Mouse (Mus musculus): ENCODE results near the gene Slc29a1.

DNA sequence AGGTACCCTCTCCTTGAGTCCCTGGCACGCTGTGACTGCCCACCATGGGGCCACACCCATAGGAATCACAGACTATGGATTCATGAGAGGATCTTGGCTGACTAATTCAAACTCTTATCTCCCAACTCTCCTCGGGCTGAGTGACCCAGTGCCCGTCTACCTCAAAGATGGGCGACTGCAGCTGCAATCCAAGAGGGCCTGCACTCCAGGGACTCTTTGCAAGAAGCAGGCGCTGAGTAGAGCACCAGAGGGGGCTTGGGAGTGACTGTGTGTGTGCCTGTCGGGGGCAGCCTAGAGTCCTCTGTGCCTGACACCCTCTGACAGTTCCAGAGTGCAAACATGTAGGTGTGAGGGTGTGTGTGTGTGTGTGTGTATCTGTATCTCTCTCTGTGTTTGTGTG is 57.3 kb downstream of the Slc29a1 start:
- TF ChIP-seq CTCF (IDR thresholded peaks at IDR 0.05; ENCODE audit: borderline replicate concordance, insufficient read depth, low read depth, low read length), result no peak
- no peak for TF ChIP-seq POLR2A (IDR thresholded peaks at IDR 0.05; ENCODE audit: borderline replicate concordance, insufficient read depth, low read length)
